Mouse (Mus musculus) CH12.LX (cell line): ENCODE results near the gene Pars2.

ENCODE experiments used
- CHD1 ChIP-seq: IDR thresholded peaks from 2 replicates; pipeline ENCODE4 v1.6.1; 2012; ENCODE audit warnings: low read depth, low read length, improper control_type of control experiment, inconsistent platforms
- CHD2 ChIP-seq: IDR thresholded peaks from 2 replicates; pipeline ENCODE4 v1.6.1; 2011; ENCODE audit warnings: low read length, improper control_type of control experiment
- CTCF ChIP-seq, 2 experiments: IDR thresholded peaks in 1 of 2; conservative IDR thresholded peaks in 1 of 2; 2 replicates each; pipeline ENCODE4 v1.5.1; 2011 to 2012; ENCODE audit warnings: low read depth in 2 of 2, low read length in 2 of 2, improper control_type of control experiment in 1 of 2, inconsistent platforms in 1 of 2, mild to moderate bottlenecking in 1 of 2, moderate library complexity in 1 of 2
- GABPA ChIP-seq: IDR thresholded peaks from 2 replicates; pipeline ENCODE4 v1.6.1; 2012; ENCODE audit warnings: low read depth, low read length, improper control_type of control experiment, inconsistent platforms; ENCODE audit not compliant: insufficient replicate concordance
- JUN ChIP-seq: IDR thresholded peaks from 2 replicates; pipeline ENCODE4 v1.6.1; 2011; ENCODE audit warnings: low read depth, mild to moderate bottlenecking, low read length, improper control_type of control experiment, moderate library complexity; ENCODE audit not compliant: insufficient read depth
- JUND ChIP-seq: conservative IDR thresholded peaks from 2 replicates; pipeline ENCODE4 v1.6.1; 2011; ENCODE audit warnings: low read depth, low read length, improper control_type of control experiment
- MAZ ChIP-seq: IDR thresholded peaks from 2 replicates; pipeline ENCODE4 v1.6.1; 2012; ENCODE audit warnings: low read depth, mild to moderate bottlenecking, inconsistent platforms, low read length, improper control_type of control experiment, moderate library complexity
- NRF1 ChIP-seq: IDR thresholded peaks from 2 replicates; pipeline ENCODE4 v1.6.1; 2014; ENCODE audit warnings: low read depth, mild to moderate bottlenecking, inconsistent platforms, low read length, improper control_type of control experiment, moderate library complexity
- POLR2A ChIP-seq: IDR thresholded peaks from 2 replicates; pipeline ENCODE4 v1.6.1; 2011; ENCODE audit warnings: low read depth, mild to moderate bottlenecking, improper control_type of control experiment, low read length
- RAD21 ChIP-seq: IDR thresholded peaks from 2 replicates; pipeline ENCODE4 v1.6.1; 2011; ENCODE audit warnings: low read depth, mild to moderate bottlenecking, low read length, improper control_type of control experiment, moderate library complexity
- SMC3 ChIP-seq: IDR thresholded peaks from 2 replicates; pipeline ENCODE4 v1.6.1; 2011; ENCODE audit warnings: low read depth, low read length, improper control_type of control experiment
- USF1 ChIP-seq: IDR thresholded peaks from 2 replicates; pipeline ENCODE4 v1.6.1; 2014; ENCODE audit warnings: low read depth, mild to moderate bottlenecking, inconsistent platforms, low read length, improper control_type of control experiment

GRCm38 (mm10) chr4:106613105-106613504, 37.8 kb upstream of the Pars2 start:
- TF ChIP-seq CHD2 (no peak), CTCF (conservative IDR thresholded peaks at IDR 0.05 in 1 of 2, IDR thresholded peaks at IDR 0.05 in 1 of 2; ENCODE audit: low read depth in 2 of 2, low read length in 2 of 2) (no peak), SMC3 (no peak), JUND (no peak), MAZ (no peak), NRF1 (no peak), POLR2A (no peak), GABPA (no peak), USF1 (no peak), JUN (no peak), RAD21 (no peak), CHD1 (no peak)
